Mouse (Mus musculus) spleen, postnatal 36 days (tissue): ENCODE measurements around the gene Alpl.

Experiments used
- DNase-seq, 2 experiments: peaks; one replicate each; pipeline ENCODE4 v3.0.0; 2022; ENCODE audit warnings: low spot score in 2 of 2, mixed read lengths in 1 of 2

Alpl gene

DNA sequence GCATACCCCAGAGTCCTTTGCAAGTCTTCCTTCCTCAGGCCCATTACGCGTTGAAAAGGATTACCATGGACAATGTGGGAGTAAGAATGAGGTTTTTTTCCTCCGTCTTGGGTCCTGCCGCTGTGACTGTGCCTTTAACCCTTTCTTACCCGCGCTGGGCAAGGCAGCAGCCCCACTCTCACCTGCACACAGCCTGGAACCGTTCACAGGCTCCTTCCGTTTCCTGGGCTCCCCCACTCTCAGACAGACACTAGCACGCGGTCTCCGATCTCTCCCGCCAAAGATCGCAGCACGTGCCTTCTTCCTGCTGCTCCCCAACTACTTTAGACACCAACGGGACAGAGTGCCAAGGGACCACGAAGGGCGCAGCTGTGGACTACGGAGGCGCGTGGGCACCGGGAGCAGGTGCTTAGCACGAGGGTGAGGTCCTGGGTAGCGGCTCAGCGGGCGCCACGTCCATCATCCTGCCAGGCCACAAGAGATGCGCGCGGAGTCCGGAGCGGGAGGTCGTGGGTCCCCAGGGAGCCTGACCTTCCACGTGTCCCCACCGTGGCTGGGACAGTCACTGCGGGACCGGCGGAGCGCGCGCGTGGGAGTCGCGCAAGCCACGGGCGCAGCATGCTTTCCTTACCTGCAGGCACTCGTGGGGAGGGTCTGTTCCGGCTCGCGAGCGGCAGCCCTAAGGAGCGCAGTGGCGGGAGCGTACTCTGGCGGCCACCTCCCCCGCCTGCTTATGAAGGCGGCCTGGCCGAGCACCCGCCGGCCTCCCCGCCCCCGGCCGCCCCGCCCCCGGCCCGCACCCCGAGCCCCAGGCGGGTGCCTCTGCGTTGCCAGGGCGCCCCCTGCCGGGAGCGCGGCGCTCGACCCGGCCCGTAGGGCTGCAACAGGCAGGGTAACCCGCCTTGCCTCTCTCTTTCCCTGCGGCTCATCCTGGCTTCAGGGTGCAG lies at the start of gene Alpl:
TSS of gene Alpl (minus strand) at position 774 of the 947 bp plus-strand sequence.
- DNase-seq, result peak; percentile 68 to 70

DNA sequence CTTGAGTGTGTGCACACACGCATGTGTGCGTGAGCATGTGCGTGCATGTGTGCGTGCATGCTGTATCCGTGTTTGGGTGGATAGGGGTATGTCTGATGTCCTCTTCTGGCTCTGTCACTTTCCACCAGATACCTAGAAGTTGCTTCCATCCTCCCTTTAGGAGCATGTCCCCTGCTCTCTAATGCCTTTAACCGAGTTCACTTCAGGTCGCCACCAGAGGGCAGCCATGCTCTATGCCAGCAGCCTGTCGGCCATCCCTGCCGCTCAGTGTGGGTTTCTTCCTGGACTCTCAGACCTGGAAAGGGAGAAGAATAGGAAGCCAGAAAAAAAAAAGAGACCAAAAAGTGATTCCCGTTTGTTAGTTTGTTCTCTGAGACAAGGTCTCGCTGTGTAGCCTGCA lies 48.5 kb upstream of the Alpl start:
- peak; percentile 26 to 37 for DNase-seq

DNA sequence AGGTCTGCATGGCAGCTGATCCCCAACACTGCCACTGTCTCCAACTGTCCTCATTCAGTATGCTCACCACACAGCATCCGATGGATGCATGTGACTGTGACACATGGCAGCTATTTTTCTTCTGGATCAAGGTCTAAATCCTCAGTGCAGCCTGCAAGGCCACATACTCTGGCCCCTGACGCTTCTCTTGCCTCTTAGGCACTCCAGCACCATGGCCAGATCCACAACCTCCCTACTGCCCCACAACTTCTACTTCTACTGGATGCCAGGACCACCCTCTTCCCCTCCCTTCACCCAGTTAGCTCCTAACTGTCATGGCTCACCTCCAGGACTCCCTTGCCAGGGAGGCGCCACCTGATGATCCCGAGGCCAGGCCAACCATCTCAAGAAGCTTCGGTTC lies 43.3 kb upstream of the Alpl start:
- no peak for DNase-seq

DNA sequence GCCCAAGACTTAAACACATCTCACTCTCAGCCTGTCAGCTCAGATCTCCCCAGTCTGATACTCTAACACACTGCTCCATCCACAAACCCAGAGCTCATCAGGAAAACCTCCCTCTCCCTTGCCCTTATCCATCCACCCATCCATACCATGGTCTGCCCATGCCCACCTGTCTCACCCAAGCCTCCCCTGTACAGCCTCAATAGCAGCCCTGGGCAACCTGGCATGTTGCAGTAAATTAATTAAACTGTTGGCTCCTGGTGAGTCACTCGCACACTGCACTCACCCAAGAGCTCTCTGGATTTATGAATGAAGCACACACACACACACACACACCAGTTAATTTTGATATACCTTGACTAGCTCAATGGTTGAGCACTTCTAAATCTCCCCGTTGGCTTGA lies 42.6 kb upstream of the Alpl start:
- no peak for DNase-seq

DNA sequence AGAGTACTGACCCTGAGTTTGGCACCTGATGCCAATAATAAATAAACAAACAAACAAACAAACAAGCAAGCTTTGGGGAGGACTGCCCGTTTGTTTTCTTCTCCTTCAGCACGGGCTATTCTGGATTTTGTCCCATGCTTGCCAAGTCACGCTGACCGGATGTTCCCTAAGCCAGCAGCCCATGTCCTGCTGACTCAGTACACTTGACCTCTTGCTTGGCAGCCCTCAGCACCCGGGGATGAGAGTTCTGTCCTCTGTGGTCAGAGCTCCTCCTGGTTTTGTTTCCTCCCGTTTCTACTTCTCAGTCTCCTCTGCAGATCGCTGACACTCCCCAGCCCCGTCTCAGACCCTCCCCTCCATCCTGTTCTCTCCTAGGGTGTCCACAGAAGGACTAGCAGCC lies 41.6 kb upstream of the Alpl start:
- peak; percentile 12 to 24 for DNase-seq

DNA sequence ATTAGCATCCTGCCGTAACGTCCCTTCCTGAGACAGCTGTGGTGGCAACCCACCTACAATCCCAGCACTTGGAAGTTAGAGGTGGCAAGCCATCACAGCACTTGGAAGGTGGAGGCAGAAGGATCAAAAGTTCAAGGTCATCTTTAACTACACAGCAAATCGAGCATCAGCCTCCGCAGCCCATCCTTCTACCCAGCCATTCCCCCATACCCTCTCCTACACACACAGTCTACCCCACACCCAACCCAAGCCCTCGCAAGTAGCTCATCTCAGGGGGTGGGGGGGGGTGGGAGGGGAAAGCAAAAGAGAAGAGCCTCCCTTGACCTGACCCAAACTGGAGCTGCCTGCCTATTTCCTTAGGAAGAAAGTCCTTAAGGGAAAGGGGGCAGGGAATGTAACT lies 40.6 kb upstream of the Alpl start:
- no peak for DNase-seq

DNA sequence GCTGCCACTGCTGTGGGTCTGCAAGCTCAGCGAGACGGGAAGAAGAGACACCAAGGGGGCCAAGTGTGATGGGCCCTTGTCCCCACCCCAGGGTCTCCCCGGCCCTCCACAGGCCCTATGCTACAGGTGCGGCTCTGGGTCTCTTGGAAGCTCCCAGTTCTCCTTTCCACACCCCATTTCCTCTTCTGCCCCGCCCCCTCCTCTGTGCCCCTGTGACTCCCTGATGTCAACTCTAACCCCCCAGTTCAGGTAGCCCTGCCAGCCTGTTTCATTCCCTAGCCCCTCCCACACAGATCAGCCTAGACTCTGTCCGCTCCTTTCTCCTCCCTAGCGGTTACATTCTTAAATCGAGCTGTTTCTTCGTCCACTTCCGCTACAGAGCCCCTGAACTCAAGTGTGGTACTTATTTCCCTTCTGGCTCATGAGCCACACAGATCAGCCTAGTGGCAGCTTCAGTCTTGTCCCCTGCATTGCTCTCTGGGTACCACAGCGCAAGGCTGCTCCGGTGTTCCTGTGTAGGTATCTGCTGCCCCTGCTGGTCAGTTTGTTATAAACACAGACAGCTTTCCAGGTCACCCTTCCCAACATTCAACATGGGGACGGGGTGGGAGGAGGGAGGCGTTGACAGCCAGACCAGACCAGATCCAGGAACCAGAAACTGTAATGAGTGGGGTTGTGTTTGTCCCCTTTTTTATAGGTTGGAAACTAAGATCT lies 39.6 kb upstream of the Alpl start:
- DNase-seq, result peak; percentile 65 to 67

DNA sequence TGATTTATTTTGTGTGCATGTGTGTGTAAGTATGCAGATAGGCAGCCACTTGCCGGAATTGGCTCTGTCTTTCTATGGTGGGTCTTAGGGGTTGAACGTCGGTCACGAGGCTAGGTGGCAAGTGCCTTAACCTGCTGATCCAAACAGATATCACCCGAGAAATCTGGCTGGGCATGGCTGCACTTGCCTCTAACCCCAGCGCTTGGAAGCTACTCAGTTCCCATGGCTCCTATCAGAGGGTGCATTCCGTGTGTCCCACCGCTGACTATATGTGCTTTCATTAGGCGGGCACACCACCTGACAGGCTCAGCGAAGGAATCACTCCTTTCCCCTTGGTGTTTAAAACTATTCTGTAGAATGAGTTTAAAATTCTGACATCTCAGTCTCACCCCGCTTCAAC lies 35.4 kb upstream of the Alpl start:
- no peak for DNase-seq

DNA sequence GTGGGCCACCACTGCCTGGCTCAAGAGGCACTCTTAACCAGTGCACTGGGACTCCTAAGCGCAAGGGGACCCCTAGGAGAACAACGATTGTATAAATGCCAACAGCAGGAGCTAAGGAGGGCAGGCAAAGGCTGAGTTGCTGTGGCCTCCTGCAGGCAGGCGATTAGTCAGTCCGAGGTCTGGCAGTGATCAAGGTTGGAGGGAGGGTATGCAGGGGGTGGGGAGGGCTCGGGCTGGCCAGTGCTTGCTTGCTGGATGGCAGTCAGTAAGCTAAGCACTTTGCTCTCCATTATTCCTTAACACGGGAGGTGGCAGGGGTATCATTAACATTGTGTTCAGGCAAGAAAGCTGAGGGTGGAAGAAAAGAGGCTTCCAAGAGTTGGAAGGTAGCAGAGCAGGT lies 34.2 kb upstream of the Alpl start:
- DNase-seq, result no peak

DNA sequence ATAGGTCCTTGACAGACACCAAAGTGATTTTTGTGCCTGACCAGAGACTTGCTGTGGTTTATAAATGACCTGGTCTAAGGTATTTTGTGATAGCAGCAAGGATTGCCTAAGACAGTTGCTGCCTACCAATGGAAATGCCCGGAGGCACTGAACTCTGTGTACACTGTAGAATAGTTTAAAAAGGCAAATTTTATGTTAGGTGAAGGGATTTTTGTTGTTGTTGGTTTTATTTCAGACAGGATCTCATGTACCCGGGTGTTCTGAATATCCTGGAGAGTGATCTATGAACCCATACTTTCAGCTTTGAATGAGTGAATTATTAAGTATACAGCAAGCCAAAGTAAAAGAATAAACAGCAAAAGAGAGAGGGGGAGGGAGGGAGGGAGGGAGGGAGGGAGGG lies 28.7 kb upstream of the Alpl start:
- DNase-seq, result no peak

DNA sequence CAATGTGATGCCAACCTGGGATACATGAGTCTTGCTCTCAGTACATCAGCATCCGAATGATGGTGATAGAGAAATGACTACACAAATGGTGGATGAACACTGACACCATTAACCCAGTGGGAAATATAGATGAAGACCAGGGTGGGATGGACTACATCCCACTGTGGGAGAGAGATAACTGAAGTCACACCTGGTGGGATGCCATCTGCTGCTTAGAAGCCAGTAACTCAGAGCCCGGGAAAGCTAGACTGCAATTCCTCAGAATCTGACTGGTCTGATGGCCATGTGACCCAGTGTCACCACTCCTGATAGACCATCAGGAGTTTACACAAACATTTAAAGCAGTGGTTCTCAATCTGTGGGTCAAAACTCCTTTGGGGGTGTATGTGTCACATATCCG lies 27.4 kb upstream of the Alpl start:
- DNase-seq, result no peak

DNA sequence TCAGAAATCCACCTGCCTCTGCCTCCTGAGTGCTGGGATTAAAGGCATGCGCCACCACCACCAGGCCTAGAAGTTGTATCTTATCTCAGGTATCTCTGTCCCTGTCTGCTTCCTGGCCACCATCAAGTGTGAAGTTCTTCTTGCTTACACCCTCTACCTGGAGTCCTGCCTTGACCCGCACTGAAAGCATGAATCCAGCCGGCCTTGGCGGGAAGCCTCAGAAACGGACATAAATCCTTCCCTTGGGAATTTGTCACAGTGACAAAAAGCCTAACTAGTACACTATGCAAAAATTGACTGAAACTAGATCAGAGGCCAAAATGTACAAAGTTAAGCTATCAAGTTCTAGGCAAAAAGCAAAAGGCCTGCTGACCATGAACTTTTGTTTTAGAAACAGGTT lies 26.4 kb upstream of the Alpl start:
- no peak for DNase-seq

DNA sequence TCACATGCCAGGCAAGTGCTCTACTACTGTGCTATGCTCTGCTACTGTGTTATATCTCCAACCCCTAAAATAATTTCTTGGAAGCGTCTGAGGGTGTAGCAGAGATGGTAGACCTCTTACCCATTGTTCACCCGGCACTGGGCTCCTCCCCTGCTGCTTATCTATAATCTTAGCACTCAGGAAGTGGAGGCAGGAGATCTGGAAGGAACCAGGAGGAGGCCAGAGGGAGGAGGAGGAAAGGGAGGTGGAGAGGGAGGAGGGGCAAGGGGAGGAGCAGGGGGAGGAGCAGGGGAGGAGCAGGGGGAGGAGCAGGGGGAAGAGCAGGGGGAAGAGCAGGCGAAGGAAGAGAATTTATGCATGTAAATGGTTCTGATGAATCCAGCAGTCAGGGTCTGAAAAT lies 24.5 kb upstream of the Alpl start:
- no peak for DNase-seq

DNA sequence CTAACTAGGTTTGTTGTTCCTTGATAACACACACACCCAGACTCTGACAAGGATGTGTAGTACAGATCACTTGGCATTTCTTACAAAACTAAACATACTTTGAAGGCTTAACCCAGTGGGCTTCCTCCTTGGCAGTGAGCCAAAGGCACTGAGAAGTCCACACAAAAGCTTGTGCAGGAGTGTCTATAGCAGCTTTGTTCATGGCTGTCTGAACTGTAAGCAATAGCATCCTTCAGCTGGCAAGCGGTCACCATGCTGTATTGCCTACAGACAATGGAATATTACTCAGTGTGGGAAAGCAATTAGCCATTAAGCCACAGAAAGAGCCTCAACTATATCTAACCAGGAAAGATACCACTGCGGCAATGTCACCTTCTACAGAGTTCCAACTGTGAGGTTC lies 23.3 kb upstream of the Alpl start:
- no peak for DNase-seq

DNA sequence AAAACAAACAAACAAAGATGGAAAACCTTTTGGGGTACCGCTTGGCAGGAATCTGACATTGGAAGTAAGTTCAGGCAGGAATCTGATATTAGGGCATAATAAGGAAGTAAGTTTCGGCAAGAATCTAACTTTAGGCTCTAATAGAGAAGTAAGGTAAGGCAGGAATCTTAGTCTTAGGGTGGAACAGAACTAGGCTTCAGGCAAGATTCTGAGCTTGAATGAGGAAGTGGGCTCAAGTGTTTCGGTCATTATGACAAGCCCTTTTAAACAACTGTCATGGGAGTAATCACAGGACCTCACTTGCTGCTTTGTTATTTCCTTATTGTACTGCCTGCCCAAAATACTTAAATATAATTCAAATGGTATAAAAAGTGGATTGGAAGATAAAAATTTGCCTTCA lies 22.2 kb upstream of the Alpl start:
- no peak for DNase-seq

DNA sequence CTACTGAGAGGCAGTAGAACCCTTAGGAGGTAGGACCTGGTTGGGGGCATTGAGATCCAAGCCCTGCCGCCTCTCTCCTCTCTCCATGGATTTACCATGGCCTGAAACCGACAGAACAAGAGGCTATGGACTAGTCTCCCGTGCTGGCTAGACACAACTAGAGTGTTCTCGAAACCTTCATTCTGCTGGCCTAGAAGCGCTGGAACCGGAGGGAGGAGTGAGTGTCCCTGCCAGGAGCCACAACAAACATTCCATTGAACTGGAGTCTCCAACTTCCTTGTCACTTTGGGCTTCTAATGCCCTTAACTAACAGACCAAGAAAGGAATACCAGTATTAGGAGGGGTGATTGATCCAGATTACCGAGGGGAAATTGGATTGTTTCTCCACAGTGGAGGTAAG lies 20.0 kb upstream of the Alpl start:
- no peak for DNase-seq

DNA sequence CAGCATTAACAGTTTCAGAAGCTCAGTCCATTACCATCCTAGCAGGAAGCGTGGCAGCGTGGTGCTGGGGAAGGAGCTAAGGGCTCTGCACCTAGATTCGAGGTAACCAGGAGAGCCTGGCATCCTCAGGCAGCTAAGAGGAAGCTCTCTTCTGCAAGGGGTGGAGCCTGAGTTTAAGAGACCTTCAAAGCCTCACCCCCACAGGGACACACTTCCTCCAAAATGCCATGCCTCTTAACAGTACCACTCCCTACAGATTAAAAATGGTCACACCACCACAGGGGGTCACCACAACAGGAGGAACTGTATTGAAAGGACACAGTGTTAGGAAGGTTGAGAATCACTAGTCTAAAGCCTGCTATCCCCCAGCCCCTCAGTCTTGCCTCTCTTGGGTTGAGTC lies 19.3 kb upstream of the Alpl start:
- DNase-seq, result no peak

DNA sequence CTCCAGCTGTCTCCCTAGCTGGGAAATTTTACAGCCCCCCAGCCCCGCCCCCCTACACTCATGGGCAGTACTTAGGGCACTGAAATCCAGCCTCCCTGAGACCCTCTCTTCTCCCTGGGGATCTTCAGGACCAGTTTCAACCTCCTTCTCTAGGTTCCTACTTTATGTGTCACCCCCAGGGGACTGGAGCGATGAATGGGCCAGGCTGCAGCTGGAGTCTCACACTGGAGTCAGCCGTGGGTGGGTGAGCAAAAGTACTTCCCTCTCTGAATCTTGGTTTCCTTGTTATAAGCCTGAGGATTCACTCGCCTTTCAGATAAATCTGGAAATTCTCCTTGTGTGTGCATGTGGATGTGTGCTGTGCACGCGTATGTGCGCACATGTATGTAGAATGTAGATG lies 18.0 kb upstream of the Alpl start:
- DNase-seq, result no peak

DNA sequence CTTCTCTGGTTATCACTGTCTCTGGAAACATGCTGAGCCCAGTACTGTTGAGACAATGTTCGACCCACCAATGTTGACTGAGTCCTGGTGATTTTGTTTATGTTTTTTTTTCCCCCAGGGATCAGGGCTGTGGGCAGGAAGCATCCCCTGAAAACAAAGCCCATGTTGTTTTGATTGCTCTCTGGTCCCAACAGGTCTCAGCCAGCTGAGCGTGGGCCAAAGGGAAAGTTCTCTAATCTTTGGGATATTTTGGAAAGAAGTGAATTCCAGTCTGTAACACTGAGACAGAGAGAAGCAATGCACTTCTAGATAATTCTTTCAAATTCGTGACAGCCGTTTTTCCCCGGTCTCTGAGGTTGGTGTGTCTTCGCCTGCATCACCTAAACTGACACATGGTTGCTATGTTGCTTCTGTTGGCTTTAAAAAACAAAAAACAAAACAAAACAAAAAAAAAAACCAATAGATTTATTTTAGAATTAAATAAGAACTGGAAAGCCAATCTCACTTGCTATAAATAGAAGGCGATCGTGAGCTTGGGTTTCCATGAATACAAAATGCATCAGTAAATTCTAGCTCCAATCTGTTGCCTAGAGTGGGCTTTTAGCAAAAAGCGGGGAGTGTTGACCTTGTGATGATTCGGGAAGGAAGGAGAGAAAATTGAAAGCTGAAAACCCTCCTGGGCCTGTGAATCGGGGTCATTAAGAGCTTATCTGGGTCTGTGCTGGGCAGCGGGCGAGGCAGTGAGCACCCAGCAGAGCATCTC lies 16.9 kb upstream of the Alpl start:
- DNase-seq, result no peak

DNA sequence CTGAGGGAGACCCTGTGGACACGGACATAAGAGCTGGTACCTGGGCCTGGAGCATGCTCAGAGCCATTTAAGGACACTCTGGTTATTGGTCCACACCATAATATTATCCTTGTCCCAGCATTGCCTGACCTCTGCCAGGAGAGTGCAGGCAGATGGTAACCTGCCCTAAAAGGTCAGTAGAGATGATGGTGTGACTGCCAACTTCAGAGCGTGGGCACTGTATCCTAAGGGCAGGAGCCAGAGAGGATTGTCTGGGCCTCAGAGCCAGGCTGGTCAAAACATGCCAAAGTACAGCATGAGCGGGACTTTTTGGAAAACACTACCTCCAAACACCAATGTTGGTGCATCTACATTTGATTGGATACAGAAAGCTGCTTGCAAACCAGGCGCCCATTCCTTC lies 13.8 kb upstream of the Alpl start:
- no peak for DNase-seq

DNA sequence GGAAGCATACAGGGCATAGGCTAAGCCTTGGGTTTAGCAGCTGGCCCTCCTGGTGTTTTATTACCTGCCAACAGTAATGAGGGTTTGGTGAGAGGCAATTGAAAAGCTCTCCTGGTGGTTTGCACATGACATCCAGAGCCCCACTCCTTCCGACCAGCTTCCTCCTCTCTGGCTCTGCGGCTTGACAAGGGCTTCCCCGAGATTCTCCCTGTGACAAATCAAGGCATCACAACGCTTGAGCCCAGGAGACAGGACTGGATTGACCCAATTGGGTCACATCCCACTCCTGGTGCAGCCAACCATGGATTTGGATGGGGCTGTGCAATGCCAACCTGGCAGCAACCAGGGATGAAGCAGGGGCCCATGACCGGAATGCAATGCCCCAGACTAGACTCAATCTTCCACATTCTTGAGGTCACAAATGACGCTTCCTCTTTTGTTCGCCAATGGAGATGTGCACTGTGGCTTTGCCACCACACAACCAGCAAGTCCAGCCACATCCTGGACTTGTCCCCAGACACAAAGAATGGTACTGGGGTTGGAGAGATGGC lies 11.2 kb upstream of the Alpl start:
- no peak for DNase-seq

DNA sequence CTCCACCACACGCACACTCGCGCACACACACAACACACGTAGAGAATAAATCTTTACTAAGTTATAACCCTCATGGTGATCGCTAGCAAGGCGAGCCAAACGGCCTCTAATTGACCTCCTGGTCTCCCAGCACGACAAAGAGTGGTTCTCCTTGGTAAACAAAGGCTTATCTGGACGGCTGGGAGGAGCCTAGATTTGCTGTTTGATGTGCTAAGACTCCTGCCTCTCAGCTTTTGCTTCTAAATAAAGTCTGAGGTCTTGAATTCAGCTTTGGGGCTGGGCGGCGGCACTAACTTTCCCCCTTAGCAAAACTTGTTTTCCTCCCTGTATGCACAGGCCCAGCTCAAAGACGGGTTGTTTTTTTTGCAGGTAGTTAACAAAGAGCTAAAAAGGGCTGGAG lies 5.0 kb upstream of the Alpl start:
- no peak for DNase-seq
